Mouse (Mus musculus) thymus, postnatal 25 days (tissue): Measurements from ENCODE around the gene Cdadc1.

ENCODE experiments used
- DNase-seq: peaks from one replicate; pipeline ENCODE4 v3.0.0; 2022

The Cdadc1 gene

GRCm38 (mm10) chr14:59612920-59613625, 15.3 kb upstream of the Cdadc1 start:
- DNase-seq: peak; percentile 62

- DNase-seq: no peak
Measured at GRCm38 (mm10) chr14:59607021-59607420, 9.3 kb upstream of the Cdadc1 start.

DNA sequence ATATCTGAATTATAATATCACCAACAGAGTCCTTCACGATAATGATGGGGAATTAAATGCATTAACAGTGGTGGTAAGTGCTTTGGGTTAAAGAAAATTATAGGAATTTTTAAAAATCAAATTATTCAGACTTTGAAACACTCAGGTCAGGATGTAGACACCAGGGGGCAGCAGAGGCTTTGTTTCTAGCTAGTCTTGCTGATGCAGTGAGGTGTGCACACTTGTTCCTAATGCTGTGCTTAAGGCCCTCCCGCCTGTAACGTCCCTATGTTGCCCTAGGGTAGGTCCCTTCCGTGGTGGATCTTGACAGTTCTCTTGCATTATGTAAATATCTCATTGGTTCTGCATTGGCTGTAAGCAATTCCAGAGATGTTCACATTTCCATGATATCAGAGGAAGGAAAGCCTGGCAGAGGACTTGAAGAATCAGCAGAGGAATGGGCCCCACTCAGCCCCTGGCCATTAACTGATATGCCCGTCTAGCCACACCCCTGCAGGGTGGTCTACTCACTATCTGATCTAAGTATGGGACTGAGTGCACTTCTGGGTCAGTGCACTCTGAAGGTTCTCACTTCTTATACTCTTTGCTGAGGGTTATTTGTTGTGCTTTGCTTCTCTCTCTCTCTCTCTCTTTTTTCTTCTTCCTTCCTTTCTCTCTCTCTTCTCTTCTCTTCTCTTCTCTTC, 8.1 kb upstream of the Cdadc1 start:
- DNase-seq: peak; percentile 70

- peak; percentile 23 for DNase-seq
Measured at GRCm38 (mm10) chr14:59604002-59604645, 6.4 kb upstream of the Cdadc1 start.

- DNase-seq: no peak
Measured at GRCm38 (mm10) chr14:59598260-59598627, 485 bp upstream of the Cdadc1 start.

DNA sequence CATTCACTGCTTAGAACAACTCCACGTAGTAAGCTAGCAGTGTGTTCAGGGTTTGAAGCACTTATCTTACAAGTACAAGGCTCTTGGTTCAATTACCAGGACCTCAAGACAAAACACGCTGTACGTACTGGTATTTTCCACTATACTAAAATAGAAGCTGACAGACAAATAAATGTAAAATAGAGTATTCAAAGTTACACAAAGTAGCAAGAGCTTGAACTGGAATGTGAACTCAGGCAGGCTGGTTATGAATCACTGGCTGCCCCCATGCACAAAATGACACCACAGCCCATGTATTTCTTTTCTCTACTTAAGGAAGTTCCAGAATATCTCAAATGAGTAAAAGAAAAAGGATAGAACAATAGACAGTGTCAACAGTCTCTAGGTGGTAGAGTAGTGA, 2.8 kb downstream of the Cdadc1 start:
- DNase-seq: no peak

- no peak for DNase-seq
Measured at GRCm38 (mm10) chr14:59592593-59592992, 5.2 kb downstream of the Cdadc1 start.

GRCm38 (mm10) chr14:59591901-59592300, 5.9 kb downstream of the Cdadc1 start:
- no peak for DNase-seq

DNA sequence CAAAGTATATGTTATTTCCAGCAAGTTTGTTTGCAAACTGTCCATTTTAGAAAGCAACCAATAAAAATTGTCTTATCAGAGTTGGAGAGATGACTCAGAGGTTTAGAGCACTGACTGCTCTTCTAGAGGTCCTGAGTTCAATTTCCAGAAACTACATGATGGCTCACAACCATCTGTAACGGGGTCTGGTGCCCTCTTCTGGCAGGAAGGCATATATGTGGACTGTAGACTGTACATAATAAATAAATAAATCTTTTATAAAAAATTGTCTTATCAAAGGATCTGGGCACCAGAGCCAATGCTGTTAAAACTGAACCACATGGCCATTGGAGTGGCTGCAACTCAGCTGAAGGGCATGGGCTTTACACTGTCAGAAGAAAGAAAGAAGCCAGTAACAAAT, 7.1 kb downstream of the Cdadc1 start:
- peak; percentile 40 for DNase-seq

- DNase-seq: no peak
Measured at GRCm38 (mm10) chr14:59576385-59576784, 21.4 kb downstream of the Cdadc1 start.

DNA sequence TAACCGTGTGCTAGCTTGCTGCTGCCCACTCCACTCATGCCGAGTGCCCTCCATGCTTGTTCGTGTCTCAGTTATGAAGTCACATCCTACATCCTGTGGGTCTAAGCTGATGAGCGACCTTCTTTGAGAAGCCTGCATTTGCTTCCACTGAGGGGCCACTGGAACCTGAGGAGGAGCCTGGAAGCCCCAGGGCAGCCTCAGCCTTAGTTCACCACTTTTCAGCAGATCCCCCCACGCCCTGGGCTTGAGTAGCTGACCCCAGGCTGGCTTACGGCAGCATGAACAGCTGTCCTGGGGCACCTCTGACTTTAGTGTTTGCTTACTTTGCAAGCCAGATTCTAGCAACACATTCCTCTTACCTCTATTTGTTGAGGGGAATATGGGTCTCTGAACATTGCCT, 31.0 kb downstream of the Cdadc1 start:
- no peak for DNase-seq

- DNase-seq: no peak
Measured at GRCm38 (mm10) chr14:59557886-59558285, 39.9 kb downstream of the Cdadc1 start.

DNA sequence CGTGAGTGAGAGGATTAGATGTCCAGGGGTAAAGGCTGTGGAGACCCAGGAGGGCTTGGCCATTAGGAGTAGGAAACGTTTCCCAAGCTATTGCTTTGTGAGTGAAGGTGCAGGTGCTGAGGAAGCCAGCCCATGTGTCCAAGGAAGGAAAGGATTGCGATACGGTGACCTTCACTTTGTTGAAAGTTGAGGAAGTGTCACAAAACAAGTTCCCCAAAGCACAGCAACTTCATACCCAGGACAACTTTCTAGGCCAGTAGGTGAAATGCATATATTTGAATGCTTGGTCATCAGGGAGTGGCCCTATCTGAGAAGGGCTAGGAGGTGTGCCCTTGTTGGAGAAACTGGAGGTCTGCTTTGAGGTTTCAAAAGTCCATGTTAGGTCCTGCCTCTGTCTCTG, 40.7 kb downstream of the Cdadc1 start:
- DNase-seq: no peak

DNA sequence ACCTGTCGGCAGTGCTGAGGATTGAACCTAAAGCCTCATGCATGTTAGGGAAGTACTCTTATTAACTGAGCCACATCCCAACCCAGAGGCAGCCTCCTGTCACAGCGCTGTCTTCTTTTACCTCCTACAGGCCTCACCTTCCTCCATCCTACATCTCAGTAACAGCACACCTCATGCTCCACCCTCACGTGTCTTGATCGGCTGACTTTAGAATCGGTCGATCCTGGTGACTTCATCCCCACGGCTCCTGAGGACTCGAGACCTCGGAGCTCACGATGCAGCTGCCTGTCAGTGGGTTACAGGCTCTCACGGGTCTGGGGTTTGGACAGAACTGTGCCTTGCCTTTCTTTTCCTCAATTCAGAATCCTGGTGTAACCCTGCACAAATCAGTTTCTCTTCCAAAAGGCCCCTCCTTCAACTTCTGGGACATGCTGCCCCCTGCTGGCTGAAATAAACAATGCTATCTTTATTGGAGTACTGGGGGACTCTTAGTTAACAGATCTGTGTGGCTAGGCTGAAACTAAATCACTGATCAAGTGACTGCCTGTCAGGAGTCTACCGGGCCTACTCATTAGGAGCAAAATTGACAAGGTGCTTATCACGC, 41.7 kb downstream of the Cdadc1 start:
- DNase-seq: peak; percentile 71

- no peak for DNase-seq
Measured at GRCm38 (mm10) chr14:59555018-59555417, 42.7 kb downstream of the Cdadc1 start.

DNA sequence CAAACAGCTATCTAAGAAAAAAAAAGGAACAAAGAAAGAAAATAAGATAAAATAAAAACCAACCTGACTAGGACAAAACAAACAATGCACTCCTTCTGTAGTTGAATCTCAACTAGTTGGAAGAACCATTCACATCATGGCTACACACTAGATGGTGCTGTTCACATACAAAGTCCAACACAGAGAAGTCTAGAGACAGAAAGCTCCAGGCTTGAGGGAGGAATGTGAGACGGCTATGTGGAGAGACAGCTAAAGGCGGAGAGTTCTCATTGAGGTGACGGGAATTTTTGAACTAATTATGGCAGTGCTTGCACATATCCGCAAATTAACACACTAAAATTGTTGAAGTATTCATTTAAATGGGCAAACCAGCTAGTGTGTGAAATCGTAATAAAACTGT, 43.7 kb downstream of the Cdadc1 start:
- DNase-seq: no peak

DNA sequence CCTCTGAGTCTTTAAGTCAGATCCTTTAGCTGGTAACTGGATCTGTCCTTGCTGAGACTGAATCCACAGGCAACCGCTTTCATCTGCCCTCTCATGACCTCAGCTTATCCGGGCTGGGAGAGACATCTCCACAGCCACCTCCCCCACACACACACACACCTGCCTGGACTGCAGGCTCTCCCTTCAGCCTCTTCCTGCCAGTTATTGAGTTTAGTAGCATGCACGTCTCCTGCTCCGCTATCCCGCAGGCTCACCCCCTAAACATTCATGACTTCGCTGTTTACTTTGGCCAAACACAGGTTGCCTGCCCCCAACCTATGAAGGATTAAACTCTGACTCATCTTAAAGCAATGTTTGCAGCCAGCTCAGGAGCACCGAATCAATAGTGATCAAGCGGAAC, 45.8 kb downstream of the Cdadc1 start:
- DNase-seq: no peak

- no peak for DNase-seq
Measured at GRCm38 (mm10) chr14:59550841-59551240, 46.9 kb downstream of the Cdadc1 start.

DNA sequence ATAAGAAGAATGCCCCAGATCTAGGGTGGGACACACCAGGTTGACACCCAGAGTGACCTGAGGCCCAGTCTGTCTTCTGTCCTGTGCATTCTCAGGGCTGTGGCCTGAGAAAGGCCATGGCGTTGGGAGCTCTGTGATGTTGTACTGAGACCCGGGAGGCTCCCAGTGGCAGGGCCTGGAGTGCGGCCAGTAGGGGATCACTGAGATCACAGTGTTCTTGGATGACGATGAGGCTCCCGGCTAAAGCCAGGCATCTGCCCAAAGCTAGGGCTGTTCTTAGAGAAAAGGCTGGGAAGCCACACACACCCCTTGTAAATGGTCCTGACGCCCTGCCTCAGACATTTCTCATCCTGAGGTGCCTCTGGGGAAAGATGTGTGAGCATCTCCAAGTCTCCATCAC, 48.7 kb downstream of the Cdadc1 start:
- DNase-seq: no peak

GRCm38 (mm10) chr14:59548532-59548931, 49.2 kb downstream of the Cdadc1 start:
- DNase-seq: no peak

GRCm38 (mm10) chr14:59547530-59547929, 50.2 kb downstream of the Cdadc1 start:
- DNase-seq: no peak

DNA sequence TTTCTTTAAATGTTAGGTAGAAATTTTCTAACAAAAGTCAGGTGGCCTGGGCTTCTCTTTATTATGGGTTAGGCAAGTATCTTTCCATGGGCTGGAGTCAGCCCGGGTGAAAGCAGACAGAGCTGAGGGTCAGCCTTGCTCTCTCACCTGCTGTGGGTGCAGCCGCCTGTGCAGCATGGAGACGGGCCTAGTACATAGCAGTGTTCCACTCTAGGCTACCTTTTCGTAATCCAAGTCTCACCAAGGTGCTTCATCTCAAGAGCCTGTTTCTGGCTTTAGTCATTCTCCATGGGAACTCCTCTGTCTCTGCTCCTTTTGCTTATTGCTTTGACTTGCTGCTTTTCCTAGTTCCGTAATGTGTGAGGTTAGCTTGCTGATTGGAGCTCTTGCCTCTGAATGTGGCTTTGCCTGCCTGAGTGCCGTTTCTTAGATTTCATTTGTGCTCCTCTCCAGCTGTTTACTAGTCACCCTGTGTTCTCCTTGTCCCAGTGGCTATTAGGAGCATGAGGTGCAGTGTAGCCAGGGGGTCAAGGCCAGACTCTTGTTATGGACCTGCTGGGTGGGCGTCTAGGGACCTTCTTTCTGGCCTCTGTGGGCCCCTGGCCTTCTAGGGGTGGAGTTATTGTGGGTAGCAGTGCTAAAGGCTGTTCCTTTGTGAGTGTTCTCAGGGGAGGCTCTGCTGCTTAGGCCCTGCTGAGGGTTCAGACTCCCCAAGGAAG, 51.4 kb downstream of the Cdadc1 start:
- DNase-seq: no peak

GRCm38 (mm10) chr14:59543956-59544355, 53.8 kb downstream of the Cdadc1 start:
- no peak for DNase-seq
